Mouse (Mus musculus): ENCODE results near the gene Mtmr3. TPM values are rescaled to one million over a fixed set of nuclear protein-coding genes. Genes with fewer than 3 reads are reported as not detected.
"Not testable (repeated sequence)": the region's sequence is repeated elsewhere in the genome, so short reads cannot be mapped to it uniquely, and the experiment has no call there.

Mtmr3 gene
- polyA plus RNA-seq, 1 experiment: 53.7 TPM

GRCm38 (mm10) chr11:4599916-4600315 is 5.3 kb upstream of the Mtmr3 start:
- no peak for DNase-seq (ENCODE audit: low read depth)
- TF ChIP-seq POLR2A (IDR thresholded peaks at IDR 0.05; ENCODE audit: borderline replicate concordance, extremely low read depth, insufficient read depth, insufficient read length, poor library complexity, severe bottlenecking): no peak
- TF ChIP-seq CTCF (IDR thresholded peaks at IDR 0.05; ENCODE audit: borderline replicate concordance, extremely low read depth, insufficient read depth, insufficient read length): no peak

GRCm38 (mm10) chr11:4598411-4598810 is 3.7 kb upstream of the Mtmr3 start:
- TF ChIP-seq POLR2A (IDR thresholded peaks at IDR 0.05; ENCODE audit: borderline replicate concordance, extremely low read depth, insufficient read depth, insufficient read length, poor library complexity, severe bottlenecking) (no peak), CTCF (IDR thresholded peaks at IDR 0.05; ENCODE audit: borderline replicate concordance, extremely low read depth, insufficient read depth, insufficient read length) (no peak)
- no peak for DNase-seq (ENCODE audit: low read depth)

GRCm38 (mm10) chr11:4593849-4594607 is 635 bp downstream of the Mtmr3 start:
- TF ChIP-seq CTCF (IDR thresholded peaks at IDR 0.05; ENCODE audit: borderline replicate concordance, extremely low read depth, insufficient read depth, insufficient read length) (no peak), POLR2A (IDR thresholded peaks at IDR 0.05; ENCODE audit: borderline replicate concordance, extremely low read depth, insufficient read depth, insufficient read length, poor library complexity, severe bottlenecking) (no peak)
- peak; percentile 55 for DNase-seq (ENCODE audit: low read depth)

- peak; percentile 11 for DNase-seq (ENCODE audit: low read depth)
- TF ChIP-seq POLR2A (IDR thresholded peaks at IDR 0.05; ENCODE audit: borderline replicate concordance, extremely low read depth, insufficient read depth, insufficient read length, poor library complexity, severe bottlenecking) (no peak), CTCF (IDR thresholded peaks at IDR 0.05; ENCODE audit: borderline replicate concordance, extremely low read depth, insufficient read depth, insufficient read length) (no peak)
Observed at GRCm38 (mm10) chr11:4593491-4593848, 1.2 kb downstream of the Mtmr3 start.

GRCm38 (mm10) chr11:4591811-4592210 is 2.9 kb downstream of the Mtmr3 start:
- no peak for DNase-seq (ENCODE audit: low read depth)
- TF ChIP-seq CTCF (IDR thresholded peaks at IDR 0.05; ENCODE audit: borderline replicate concordance, extremely low read depth, insufficient read depth, insufficient read length): no peak
- TF ChIP-seq POLR2A (IDR thresholded peaks at IDR 0.05; ENCODE audit: borderline replicate concordance, extremely low read depth, insufficient read depth, insufficient read length, poor library complexity, severe bottlenecking): no peak

- TF ChIP-seq CTCF (IDR thresholded peaks at IDR 0.05; ENCODE audit: borderline replicate concordance, extremely low read depth, insufficient read depth, insufficient read length) (no peak), POLR2A (IDR thresholded peaks at IDR 0.05; ENCODE audit: borderline replicate concordance, extremely low read depth, insufficient read depth, insufficient read length, poor library complexity, severe bottlenecking) (no peak)
- peak; percentile 39 for DNase-seq (ENCODE audit: low read depth)
Observed at GRCm38 (mm10) chr11:4578682-4579081, 16.0 kb downstream of the Mtmr3 start.

GRCm38 (mm10) chr11:4577079-4577478 is 17.6 kb downstream of the Mtmr3 start:
- TF ChIP-seq CTCF (IDR thresholded peaks at IDR 0.05; ENCODE audit: borderline replicate concordance, extremely low read depth, insufficient read depth, insufficient read length) (no peak), POLR2A (IDR thresholded peaks at IDR 0.05; ENCODE audit: borderline replicate concordance, extremely low read depth, insufficient read depth, insufficient read length, poor library complexity, severe bottlenecking) (no peak)
- no peak for DNase-seq (ENCODE audit: low read depth)

GRCm38 (mm10) chr11:4576090-4576732 is 18.5 kb downstream of the Mtmr3 start:
- DNase-seq (ENCODE audit: low read depth): not testable (repeated sequence)

GRCm38 (mm10) chr11:4571491-4571901 is 23.2 kb downstream of the Mtmr3 start:
- TF ChIP-seq POLR2A (IDR thresholded peaks at IDR 0.05; ENCODE audit: borderline replicate concordance, extremely low read depth, insufficient read depth, insufficient read length, poor library complexity, severe bottlenecking) (no peak), CTCF (IDR thresholded peaks at IDR 0.05; ENCODE audit: borderline replicate concordance, extremely low read depth, insufficient read depth, insufficient read length) (no peak)
- peak; percentile 15 for DNase-seq (ENCODE audit: low read depth)

GRCm38 (mm10) chr11:4566333-4566732 is 28.3 kb downstream of the Mtmr3 start:
- no peak for TF ChIP-seq CTCF (IDR thresholded peaks at IDR 0.05; ENCODE audit: borderline replicate concordance, extremely low read depth, insufficient read depth, insufficient read length)
- no peak for TF ChIP-seq POLR2A (IDR thresholded peaks at IDR 0.05; ENCODE audit: borderline replicate concordance, extremely low read depth, insufficient read depth, insufficient read length, poor library complexity, severe bottlenecking)
- DNase-seq (ENCODE audit: low read depth): no peak

GRCm38 (mm10) chr11:4565545-4565944 is 29.1 kb downstream of the Mtmr3 start:
- TF ChIP-seq CTCF (IDR thresholded peaks at IDR 0.05; ENCODE audit: borderline replicate concordance, extremely low read depth, insufficient read depth, insufficient read length) (no peak), POLR2A (IDR thresholded peaks at IDR 0.05; ENCODE audit: borderline replicate concordance, extremely low read depth, insufficient read depth, insufficient read length, poor library complexity, severe bottlenecking) (no peak)
- DNase-seq (ENCODE audit: low read depth): no peak

Data from brain, embryonic 14.5 days (tissue).